Mouse (Mus musculus) retina, postnatal 7 days (tissue): ENCODE data around the gene Mllt3.

Experiments
- DNase-seq: peaks from one replicate; pipeline ENCODE4 v3.0.0-alpha.2; 2012; ENCODE audit warnings: low read depth, low spot score

Mllt3 gene

DNA sequence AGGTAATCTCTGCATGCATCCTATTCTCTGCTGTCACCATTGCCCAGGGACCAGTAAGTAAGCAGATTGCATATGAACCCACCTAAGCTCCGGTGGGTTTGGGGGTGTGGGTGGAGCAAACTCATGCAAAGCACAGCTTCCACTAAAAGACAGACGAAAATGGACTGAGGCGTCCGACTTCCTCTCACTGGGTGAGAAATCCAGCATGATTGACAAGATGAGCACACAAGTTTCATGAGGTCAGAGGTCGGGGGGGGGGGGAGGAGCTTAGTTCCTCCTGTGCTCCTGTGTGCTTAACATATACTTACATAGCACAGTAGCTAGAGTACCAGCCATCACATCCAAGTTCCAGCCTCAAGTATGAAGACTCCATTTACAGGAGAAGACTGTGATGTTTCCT, 206.8 kb downstream of the Mllt3 start:
- DNase-seq = no peak

DNA sequence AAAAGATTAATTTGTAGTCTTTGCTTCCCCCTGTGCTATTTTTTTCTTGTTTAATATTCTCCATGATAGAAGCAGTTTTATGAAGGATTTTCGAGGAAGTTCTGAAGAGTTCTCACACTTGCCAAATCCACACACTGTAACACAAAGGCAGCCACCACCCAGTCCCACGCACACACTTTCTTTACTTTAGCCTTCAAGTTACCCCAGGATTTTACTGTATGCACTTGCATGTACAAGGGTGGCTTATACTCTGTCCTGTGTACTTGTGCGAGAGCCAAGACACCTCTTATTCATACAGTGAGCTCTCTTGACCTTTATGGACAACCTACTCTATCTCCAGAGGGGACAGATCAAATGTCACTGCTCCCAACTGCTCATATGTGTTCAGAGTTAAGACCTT, 209.5 kb downstream of the Mllt3 start:
- no peak for DNase-seq

DNA sequence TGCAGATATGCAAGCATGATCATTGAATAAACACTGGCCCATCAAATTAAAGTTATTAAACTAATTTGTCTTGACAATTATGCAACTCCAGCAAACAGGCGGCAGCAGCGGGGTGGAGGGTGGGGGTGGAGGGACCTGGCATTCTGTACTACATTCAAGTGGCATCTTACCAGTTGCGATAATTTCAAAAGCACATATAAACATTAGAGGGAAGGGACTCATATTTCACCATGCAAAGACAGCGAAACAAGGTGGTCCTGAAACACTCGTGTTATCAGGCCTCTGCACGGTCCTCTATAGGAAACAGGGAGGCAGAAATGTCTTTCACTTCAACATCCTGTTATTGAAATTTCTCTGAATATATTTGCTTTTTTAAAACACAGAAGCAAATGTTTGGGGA, 210.0 kb downstream of the Mllt3 start:
- no peak for DNase-seq

DNA sequence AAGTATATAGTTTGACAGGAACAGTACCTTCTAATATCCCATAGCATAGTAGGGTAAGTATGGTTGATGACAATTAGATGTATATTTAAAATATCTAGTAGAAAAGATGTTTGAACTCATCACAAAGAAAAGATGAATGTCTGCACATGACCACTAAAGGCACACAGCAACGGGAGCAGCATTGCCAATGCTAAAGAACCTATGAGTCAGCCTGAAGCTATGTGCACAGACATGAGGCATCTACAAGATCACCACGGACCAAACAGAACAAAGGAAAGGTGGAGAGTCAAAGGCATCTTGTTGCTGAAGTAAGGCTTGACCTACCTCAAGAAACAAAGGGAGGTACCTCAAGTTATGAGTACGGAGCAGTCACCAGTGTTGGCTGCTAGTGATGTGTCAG, 212.3 kb downstream of the Mllt3 start:
- no peak for DNase-seq

DNA sequence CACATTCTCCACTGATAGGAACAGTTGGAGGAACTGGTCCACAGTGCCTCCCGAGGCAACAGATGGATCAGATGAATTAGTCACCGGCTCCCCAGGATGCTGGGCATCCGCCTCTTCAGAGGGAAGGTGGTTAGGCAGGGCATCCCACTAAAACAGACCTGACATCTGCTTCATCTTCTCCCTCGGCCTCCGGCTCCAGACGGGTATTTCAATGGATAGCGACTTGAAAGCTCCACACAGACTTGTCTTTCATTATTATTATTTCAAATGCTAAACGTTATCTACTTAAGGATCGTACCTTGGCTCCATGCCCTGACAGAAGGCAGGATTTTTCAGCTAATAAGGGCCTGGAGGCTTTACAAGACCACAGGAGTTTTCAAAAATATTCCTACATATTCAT, 214.0 kb downstream of the Mllt3 start:
- DNase-seq = no peak

DNA sequence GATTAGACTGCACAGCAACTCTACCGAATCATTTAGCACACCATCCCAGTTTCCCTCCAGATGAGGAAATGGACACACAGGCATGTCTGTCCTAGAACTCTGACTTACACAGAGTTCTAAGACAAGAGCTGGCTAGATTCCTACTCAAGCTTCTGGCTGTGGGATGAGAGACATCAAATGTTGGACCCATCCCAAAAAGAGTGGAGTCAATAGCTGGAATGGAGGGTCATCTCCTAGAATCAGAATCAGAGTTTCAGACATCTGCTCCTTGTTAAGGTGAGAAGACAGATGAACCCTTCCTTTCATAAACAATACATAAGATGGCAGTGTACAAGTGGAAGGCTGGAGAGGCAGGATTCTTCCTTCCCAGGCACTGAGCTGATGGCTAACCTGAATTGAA, 214.9 kb downstream of the Mllt3 start:
- DNase-seq = no peak

DNA sequence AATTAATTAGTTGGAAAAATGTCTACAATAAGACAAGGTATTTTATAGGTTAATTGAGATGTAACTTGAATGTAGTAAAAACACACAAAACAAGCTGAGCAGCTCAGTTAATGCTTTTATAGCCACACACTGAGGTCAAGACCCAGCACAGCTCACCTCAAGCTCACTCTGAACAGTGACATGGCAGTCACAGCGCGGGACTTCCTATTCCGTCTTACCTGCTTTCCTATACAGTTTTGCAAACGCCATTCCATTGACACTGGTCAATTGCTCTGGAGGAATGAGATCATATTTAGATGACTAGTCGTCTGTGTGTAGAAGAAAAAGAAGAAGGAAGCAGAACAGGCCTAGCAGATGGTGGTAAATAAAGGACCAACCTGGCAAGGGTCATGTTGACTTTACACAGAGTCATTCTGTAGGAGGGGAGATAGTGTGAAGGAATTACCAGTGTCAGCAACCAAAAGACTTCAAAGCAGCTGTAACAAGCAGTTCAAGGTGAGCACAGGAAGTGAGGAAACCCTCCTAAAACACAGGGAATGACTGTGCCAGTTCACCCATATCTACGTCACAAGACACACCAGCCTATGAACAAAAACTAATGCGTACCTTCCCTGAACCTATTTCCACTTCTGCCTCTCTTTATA, 217.6 kb downstream of the Mllt3 start:
- no peak for DNase-seq

DNA sequence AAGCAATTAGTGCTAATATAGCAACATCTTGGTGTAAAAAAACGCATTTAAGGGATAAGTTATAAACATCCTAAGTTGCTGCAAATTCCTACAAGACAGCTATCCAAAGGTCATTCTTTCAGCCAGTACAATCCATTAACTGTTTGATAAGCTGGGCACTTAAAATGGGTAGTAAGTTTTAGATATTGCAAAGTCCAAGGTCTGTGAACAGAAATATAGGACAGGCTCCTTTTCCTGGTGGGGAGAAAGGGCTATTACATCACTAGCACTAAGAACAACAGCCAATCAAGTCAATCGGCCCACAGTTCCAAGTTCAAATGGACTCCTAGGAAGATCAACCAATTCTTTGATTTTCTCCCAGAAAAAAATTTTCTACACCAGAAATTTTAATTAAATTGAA, 221.3 kb downstream of the Mllt3 start:
- DNase-seq = no peak

DNA sequence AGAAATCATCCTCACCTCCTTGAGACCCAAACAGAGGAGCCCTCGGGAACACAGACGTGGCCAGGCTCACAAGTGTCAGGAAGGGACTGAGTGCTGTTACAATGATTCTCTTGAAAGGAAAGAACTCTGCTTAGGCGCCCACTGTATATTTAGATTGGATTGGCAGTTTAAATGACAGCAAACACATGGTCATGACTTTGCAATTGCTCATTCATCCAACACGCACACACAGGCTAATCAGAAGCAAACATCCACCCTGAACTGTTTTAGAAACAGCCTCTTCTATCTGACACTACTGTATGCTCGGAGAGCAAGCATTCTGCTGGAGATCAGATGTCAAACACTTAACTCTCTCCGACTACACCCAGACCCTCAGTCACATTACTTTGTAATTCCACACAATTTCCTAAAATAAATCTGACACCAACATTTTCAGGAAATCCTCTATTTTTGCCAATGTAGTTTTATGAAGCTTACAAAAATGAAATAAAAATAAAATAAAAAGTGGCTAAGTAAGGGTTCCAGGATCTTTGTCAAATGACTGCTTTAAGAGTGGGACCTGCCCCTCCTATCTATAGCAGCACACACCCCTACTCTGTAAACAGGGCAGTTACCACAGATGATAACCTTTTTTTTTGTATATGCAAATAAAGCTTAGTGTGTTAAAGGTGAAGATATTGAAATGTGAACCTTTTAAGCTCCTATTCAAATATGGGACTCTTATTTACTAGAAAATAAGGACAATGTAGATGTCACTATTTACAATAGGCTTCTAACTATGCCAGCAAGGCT, 226.8 kb downstream of the Mllt3 start:
- DNase-seq = no peak

DNA sequence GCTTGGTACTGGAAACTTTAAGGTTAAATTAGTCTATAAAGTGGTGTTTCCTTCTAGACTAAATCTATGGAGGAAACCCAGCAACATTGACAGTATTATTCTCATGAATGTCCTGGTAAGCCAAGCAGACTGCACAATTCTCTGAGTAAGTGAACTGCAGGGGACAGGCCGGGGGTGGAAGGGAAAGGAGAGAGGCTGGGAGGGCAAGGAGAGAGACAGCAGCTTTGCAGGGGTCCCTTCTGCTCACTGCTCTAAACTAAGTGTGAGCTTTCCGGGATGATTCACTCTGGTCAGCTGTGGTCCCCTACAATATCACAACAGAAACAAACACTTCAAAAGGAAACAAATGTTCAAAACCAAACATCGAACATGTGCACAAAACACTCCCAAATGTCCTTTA, 228.6 kb downstream of the Mllt3 start:
- DNase-seq = no peak

DNA sequence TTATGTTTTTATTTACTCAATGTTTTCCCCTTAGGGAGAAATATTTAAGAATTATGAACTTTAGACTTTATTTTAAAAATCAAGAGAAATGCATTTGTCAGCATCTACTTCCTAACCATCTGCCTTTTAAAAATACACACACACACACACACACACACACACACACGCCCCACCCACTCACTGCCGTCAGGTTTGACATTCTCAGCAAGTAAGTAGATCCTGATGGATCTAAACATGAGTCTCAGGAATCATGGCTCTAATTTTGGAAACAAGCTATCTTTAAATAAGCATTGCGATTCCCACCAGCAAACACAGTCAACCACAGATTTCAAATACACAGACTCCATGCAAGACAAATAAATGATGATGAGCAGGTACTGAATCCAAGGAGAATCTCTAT, 229.9 kb downstream of the Mllt3 start:
- DNase-seq = no peak

DNA sequence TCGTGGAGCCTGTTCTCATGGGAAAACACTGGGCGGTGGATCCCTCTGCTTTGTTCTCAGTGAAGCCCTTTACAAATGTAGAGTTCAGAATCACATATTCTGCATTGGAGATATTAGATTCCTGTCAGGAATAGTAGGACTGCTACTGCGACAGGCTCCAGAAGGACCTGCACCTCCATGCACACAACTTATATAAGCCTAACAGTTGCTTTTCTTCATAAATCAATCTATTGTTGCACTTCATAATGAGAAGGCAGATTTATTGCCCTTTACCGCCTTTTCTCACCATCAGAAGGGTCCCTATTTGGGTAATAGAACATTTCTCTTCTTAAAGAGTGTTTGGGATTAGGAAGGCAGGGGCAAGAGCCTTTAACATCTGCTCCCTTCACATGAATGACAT, 231.0 kb downstream of the Mllt3 start:
- DNase-seq = no peak

DNA sequence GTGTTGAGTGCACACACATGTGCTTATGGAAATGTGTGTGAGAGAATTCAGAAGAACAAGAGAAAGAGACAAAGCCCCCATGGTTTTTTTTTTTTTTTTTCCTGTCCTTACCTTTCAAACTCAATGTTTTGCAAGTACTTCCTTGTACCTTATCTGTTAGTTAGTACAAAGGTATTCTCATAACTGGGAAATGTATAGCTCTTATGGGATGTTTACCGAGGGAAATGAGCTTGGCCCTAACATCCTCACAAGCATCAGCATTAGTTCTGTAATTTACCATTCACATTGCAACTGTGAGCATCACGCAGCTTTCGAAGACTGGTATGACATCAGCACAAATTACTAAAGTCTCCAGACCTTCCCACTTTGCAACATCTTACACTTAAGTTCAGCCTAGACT, 231.8 kb downstream of the Mllt3 start:
- no peak for DNase-seq

DNA sequence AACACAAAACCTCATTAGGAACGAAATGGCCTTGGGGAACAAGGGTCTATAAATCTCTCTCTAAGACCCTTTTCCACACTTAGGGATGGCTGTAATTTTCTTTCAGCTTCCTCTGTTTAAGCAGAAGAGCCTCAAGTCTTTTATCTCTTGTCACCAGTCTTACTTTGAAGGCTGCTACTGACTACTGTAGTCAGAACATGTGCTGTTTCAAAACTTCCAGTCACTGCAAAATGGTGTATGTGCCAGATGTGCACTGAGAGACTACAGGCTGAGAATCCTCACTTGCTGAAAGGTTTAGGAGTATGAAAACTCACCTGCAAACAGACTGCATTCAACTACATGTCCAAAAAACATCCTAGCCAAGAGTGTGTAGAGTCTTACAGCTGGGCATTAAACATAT, 232.9 kb downstream of the Mllt3 start:
- no peak for DNase-seq

DNA sequence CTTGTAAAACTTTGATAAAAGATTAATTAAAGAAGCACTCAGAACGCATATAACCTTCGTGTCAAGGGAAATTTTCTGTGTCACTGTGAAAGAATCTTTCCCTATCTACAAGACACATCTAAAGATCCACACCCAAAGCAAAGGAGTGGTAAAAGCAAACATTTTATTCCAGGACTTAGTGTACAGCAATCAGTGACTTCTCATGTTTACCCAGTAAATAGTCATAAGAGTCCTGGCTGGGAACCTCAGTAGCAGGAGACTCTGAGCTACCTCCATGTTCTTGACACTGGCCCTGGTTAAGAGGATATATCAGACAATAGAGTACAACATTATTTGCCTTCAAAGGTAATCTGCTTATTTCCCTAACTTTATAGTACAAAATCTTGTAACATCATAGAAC, 233.7 kb downstream of the Mllt3 start:
- DNase-seq = no peak

DNA sequence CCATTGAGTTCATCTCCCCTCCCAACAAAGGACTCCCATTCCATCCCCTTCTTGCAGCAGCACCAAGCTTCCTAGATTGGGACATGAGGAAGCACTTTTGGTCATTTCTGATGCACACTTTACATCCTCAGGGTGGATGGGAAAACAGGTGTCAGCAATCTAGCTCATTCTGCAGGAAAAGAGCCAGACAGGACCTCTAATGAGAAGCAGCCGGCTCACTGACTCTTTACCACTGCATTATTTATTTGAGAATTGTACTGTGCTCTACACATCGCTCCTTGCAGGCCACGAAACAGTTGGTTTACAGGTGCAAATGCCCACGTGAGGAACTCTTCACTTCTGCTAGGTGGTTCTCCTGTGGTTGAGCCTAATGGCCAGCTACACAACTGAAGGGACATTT, 237.9 kb downstream of the Mllt3 start:
- no peak for DNase-seq

DNA sequence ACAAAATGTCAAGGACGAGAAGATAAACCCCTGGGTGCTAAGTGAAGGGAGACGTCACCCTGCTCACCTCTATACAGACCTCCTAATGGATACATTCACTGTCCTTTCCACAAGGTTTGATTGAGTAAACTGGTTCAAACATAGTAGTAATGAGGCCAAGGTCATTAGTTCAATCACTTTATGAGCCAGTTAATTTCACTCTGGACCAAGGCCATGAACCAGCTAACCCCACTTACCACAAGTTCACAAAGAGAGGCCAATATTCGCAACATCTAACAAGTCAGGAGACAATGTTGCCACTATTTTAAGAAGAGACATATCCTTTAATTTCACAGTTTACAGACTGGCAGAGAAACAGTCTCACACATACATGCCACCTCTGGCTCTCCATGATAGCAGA, 238.9 kb downstream of the Mllt3 start:
- DNase-seq = no peak

DNA sequence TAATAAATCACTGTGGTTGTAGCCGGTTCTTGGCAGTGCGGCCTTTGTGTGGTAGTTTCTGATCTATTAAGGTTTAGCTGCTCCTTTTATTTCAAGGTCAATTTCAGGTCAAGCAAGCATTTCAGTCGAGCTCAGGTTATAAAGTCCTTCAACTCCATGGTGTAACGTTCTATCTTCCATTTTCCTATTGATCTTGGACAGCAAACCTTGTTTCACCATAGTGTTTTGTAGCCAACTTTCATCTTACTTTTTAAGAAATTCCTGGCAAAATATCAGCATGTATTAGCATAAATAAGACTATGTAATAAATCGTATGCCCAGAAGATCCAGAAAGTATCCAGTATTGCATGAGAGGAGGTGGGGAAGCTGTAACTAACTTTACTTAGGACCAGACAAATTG, 240.7 kb downstream of the Mllt3 start:
- DNase-seq = no peak

DNA sequence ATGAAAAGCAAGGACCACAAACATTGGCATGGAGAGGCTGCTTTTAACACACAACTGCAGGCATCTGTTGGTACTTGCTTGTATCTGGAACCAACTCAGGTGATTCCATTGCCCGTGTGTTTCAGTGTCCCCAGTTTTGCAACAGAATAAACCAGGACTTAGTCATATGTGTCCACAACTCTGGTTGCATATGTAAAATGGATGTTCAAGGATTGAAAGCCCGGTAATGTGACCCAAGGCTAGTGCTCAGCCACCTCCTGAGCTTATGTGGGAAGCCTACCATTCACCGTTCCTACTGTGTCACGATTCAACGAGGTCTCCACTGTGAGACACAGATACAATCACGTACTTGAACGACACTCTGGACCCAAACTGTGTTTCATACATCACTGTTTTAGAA, 243.7 kb downstream of the Mllt3 start:
- DNase-seq = no peak

DNA sequence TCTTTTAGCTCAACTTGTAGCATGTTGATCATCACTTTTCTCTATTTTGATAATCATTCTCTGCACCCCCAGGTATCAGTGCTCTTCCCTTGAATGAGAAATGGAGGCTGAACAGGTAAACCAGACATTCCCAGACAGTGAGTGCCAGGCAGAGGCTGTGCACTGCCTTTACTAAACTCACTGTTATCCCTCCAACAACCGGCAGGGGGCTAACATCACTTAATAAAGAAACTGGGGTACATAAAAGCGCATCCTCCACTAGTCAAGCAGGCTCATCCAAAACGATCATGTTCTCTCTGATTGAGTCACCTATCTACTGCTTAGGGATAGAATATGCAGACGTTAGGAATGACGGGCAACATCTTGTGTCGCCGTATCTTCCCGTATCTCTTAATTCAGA, 244.5 kb downstream of the Mllt3 start:
- DNase-seq = peak; percentile 5

DNA sequence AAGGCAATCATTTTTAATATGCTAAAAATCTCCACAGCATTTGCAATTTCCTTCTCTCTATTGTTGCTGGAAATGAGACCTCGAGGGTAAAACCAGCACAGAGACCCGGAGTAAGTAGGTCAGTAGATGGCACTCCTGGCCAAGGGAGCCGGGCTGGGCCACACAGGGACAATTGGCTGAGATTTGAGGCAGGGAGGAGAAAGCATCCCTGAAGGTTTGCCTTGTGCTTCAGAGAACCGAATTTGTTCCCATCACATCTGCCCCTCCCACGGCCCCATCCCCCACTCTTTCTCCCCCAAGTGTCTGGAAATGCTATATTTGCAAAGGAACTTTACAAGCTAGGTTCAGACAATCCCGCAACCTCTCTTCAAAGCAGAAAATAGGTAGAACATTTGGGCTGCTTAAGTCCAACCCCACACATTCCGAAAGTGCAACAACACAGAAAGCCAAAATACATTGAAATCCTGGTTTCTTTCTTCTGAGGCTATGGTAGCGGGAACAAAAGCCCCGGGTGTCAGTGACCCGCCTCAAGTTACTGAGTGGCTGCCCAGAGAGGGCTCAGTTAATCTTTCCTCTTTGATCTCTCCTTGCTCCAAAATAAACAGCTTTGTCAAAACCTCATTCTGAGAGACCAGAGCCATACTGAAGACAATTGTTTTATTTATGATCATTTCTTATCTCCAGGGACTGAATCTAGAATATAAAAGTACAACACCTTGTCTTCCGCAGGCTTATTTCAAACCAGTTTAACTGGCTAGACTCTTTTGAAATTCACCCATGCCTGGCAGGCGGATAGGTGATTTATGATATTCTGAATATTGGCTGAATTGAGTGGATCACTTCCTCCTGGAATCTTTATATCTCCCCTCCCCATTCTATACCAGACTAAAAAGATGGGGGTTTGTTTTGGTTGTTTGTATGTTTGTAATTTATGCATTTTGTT, 247.8 kb downstream of the Mllt3 start:
- DNase-seq = peak; percentile 21

DNA sequence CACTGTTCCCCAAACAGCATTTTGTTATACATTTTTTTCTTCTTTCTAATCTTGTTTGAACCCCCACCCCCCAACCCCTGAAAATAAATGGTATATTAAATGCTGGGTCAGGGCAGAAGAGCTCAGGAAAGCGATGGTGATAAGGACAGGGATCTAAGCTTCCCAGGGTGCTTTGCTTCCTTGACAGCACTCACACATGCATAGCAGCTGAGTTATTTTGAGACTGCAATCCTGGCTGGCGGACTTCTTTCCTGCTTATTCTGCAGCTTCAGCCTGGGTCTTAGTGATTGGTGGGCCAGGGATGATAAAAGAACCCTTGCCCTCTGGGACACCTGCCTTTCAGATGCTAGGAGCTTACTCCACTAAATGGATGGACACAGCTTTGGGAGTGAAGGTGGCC, 249.4 kb downstream of the Mllt3 start:
- DNase-seq = no peak

DNA sequence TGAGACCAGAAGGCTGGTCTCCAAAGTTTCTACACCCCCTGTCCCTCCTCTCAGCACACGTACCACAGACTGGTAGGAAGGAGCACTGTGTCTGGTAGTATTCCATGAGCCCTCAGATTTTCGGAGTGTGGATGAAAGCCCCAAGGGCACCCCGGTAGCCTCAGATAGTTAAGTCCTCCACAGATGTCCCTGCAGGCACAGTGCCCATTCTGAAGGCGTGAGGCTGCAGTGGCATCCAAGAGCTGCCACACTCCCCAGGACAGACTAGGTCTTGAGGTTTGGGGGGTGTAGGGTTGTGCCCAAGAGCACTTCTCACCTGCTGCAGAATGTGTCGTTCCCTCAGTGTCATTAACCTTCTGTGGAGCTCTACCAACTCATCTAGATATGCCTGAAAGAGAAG, 251.2 kb downstream of the Mllt3 start:
- no peak for DNase-seq
